Mouse (Mus musculus) megakaryocyte, embryonic 14.5 days (primary cell): ENCODE measurements at regions not wholly inside any gene's neighbourhood (a gene's known extent, or its start where the extent isn't known, plus 50 kb on each side); places are given as distances from the start of the nearest gene placed in this dataset.

Experiments used
- H3K27me3 ChIP-seq: replicated peaks from 2 replicates; pipeline ENCODE3; 2012; ENCODE audit warnings: inconsistent platforms
- H3K36me3 ChIP-seq: replicated peaks from 2 replicates; pipeline ENCODE3; 2012; ENCODE audit warnings: low read length, inconsistent platforms, mixed read lengths
- H3K4me1 ChIP-seq: 2 replicates; pipeline ENCODE4 v1.6.1; 2012; ENCODE audit warnings: inconsistent platforms
- H3K4me3 ChIP-seq: replicated peaks from 2 replicates; pipeline ENCODE3; 2012; ENCODE audit warnings: moderate library complexity, mild to moderate bottlenecking, inconsistent platforms
- H3K9me3 ChIP-seq: 2 replicates; pipeline ENCODE4 v1.6.1; 2012; ENCODE audit warnings: inconsistent platforms
- FLI1 ChIP-seq: IDR thresholded peaks from 2 replicates; pipeline ENCODE4 v1.6.1; 2012; ENCODE audit warnings: low read length, inconsistent platforms, mixed read lengths
- GATA1 ChIP-seq: IDR thresholded peaks from 3 replicates; pipeline ENCODE4 v1.6.1; 2012; ENCODE audit warnings: mixed read lengths, low read length, inconsistent platforms, borderline replicate concordance

GRCm38 (mm10) chr1:77943633-77944326 is 253.2 kb downstream of the Pax3 start:
- Histone ChIP-seq H3K27me3 (no peaks in the 10 kb centered on the region), H3K4me1 (no peaks in the 10 kb centered on the region), H3K4me3 (no peak overlapping the region), H3K36me3 (no peaks in the 10 kb centered on the region), H3K9me3 (no peaks in the 10 kb centered on the region)
- TF ChIP-seq FLI1 (no peak), GATA1 (no peak)

- Histone ChIP-seq H3K4me3 (no peak overlapping the region), H3K27me3 (no peaks in the 10 kb centered on the region), H3K4me1 (no peaks in the 10 kb centered on the region), H3K36me3 (no peaks in the 10 kb centered on the region), H3K9me3 (no peaks in the 10 kb centered on the region)
- TF ChIP-seq FLI1 (no peak), GATA1 (no peak)
These were observed 253.8 kb downstream of the Pax3 start for GRCm38 (mm10) chr1:77943101-77943500.

- Histone ChIP-seq H3K9me3 (peaks cover 40% of the 10 kb centered on the region), H3K4me1 (no peaks in the 10 kb centered on the region), H3K4me3 (no peak overlapping the region), H3K36me3 (no peaks in the 10 kb centered on the region), H3K27me3 (no peaks in the 10 kb centered on the region)
- TF ChIP-seq FLI1 (no peak), GATA1 (no peak)
These were observed 263.7 kb downstream of the Pax3 start for GRCm38 (mm10) chr1:77933095-77933766.

- Histone ChIP-seq H3K4me1 (no peaks in the 10 kb centered on the region), H3K4me3 (no peak overlapping the region), H3K27me3 (no peaks in the 10 kb centered on the region), H3K9me3 (peaks cover 40% of the 10 kb centered on the region), H3K36me3 (no peaks in the 10 kb centered on the region)
- TF ChIP-seq GATA1 (no peak), FLI1 (no peak)
These were observed 264.7 kb downstream of the Pax3 start for GRCm38 (mm10) chr1:77932226-77932625.

GRCm38 (mm10) chr1:77930661-77931060 is 266.3 kb downstream of the Pax3 start:
- no peaks in the 10 kb centered on the region for H3K27me3 ChIP-seq
- no peak overlapping the region for H3K4me3 ChIP-seq
- no peak for TF ChIP-seq FLI1
- no peak for TF ChIP-seq GATA1
- no peaks in the 10 kb centered on the region for H3K4me1 ChIP-seq
- no peaks in the 10 kb centered on the region for H3K36me3 ChIP-seq
- peaks cover 42% of the 10 kb centered on the region for H3K9me3 ChIP-seq

GRCm38 (mm10) chr1:77929552-77929951 is 267.4 kb downstream of the Pax3 start:
- no peak overlapping the region for H3K4me3 ChIP-seq
- no peaks in the 10 kb centered on the region for H3K27me3 ChIP-seq
- H3K36me3 ChIP-seq = no peaks in the 10 kb centered on the region
- H3K9me3 ChIP-seq = peaks cover 35% of the 10 kb centered on the region
- TF ChIP-seq FLI1 (no peak), GATA1 (no peak)
- no peaks in the 10 kb centered on the region for H3K4me1 ChIP-seq

- Histone ChIP-seq H3K9me3 (peaks cover 27% of the 10 kb centered on the region), H3K36me3 (no peaks in the 10 kb centered on the region), H3K4me3 (no peak overlapping the region), H3K4me1 (no peaks in the 10 kb centered on the region), H3K27me3 (no peaks in the 10 kb centered on the region)
- TF ChIP-seq FLI1 (no peak), GATA1 (no peak)
These were observed 270.8 kb downstream of the Pax3 start for GRCm38 (mm10) chr1:77926146-77926545.

GRCm38 (mm10) chr1:77896226-77896625 is 300.7 kb downstream of the Pax3 start:
- no peaks in the 10 kb centered on the region for H3K36me3 ChIP-seq
- H3K27me3 ChIP-seq = no peaks in the 10 kb centered on the region
- H3K9me3 ChIP-seq = peaks cover 5% of the 10 kb centered on the region; the same call in 1 of the 2 replicates
- no peak for TF ChIP-seq FLI1
- TF ChIP-seq GATA1 = no peak
- H3K4me1 ChIP-seq = no peaks in the 10 kb centered on the region
- H3K4me3 ChIP-seq = no peak overlapping the region

GRCm38 (mm10) chr1:77879026-77879425 is 317.9 kb downstream of the Pax3 start:
- Histone ChIP-seq H3K4me1 (no peaks in the 10 kb centered on the region), H3K4me3 (no peak overlapping the region), H3K9me3 (no peaks in the 10 kb centered on the region), H3K36me3 (no peaks in the 10 kb centered on the region), H3K27me3 (no peaks in the 10 kb centered on the region)
- TF ChIP-seq GATA1 (no peak), FLI1 (no peak)

- no peaks in the 10 kb centered on the region for H3K36me3 ChIP-seq
- no peaks in the 10 kb centered on the region for H3K4me1 ChIP-seq
- TF ChIP-seq FLI1 = no peak
- TF ChIP-seq GATA1 = no peak
- no peaks in the 10 kb centered on the region for H3K27me3 ChIP-seq
- no peak overlapping the region for H3K4me3 ChIP-seq
- peaks cover 3% of the 10 kb centered on the region; the same call in 1 of the 2 replicates for H3K9me3 ChIP-seq
These were observed 326.8 kb downstream of the Pax3 start for GRCm38 (mm10) chr1:77870125-77870524.
